Mouse (Mus musculus): ENCODE data around the gene BC029722.

GRCm38 (mm10) chr2:155805925-155806255, 13.3 kb downstream of the BC029722 start:
- no peak for TF ChIP-seq CTCF (IDR thresholded peaks at IDR 0.05; ENCODE audit: low read depth)
- TF ChIP-seq EP300 (IDR thresholded peaks at IDR 0.05; ENCODE audit: low read depth): no peak

Data from heart, postnatal 0 days (tissue).